Mouse (Mus musculus) CD4-positive naive resting alpha-beta T cell, adult 57 days (primary cell): Measurements from ENCODE around the gene Olfr18. TPM values are rescaled to one million over a fixed set of nuclear protein-coding genes. Genes with fewer than 3 reads are reported as not detected.

Experiments
- total RNA-seq: library from RNA; stranded (reverse); gene quantifications from one replicate; pipeline ENCODE4 v1.2.4, GENCODE M21; 2023

Olfr18 gene
- not detected for total RNA-seq

GRCm38 (mm10) chr9:20335994-20336393 lies at the start of gene Olfr18:
TSS of gene Olfr18 (minus strand) at chr9:20336094.

GRCm38 (mm10) chr9:20384532-20385342 lies 48.8 kb upstream of the Olfr18 start, which contains the start of gene Zfp560:
TSS of gene Zfp560 (minus strand) at chr9:20385177.

GRCm38 (mm10) chr9:20298232-20298631 lies 37.7 kb downstream of the Olfr18 start, which contains the start of gene Olfr873:
TSS of gene Olfr873 (plus strand) at chr9:20298532.

GRCm38 (mm10) chr9:20282051-20282450 lies 53.8 kb downstream of the Olfr18 start, which contains the start of gene Olfr39:
TSS of gene Olfr39 (plus strand) at chr9:20282351.

Other genes with a start within 250 kb of the Olfr18 start
- gene Olfr868, start 237.5 kb downstream of the Olfr18 start, total RNA-seq, result not detected
- gene Olfr869, start 207.1 kb downstream of the Olfr18 start, total RNA-seq, result not detected
- gene Olfr870, start 162.0 kb downstream of the Olfr18 start, total RNA-seq, result not detected
- not detected for gene Olfr871, start 123.9 kb downstream of the Olfr18 start, total RNA-seq
- gene Olfr872, start 99.0 kb downstream of the Olfr18 start, total RNA-seq, result not detected
- gene Olfr39, start 53.7 kb downstream of the Olfr18 start, total RNA-seq, result 0.38 TPM
- gene Olfr873, start 37.6 kb downstream of the Olfr18 start, total RNA-seq, result not detected
- gene Zfp560, start 49.1 kb upstream of the Olfr18 start, total RNA-seq, result 8.2 TPM
- 39.0 TPM for gene Zfp26, start 124.1 kb upstream of the Olfr18 start, total RNA-seq
- gene Zfp426, start 156.7 kb upstream of the Olfr18 start, total RNA-seq, result 22.4 TPM
- 34.5 TPM for gene Zfp266, start 185.3 kb upstream of the Olfr18 start, total RNA-seq
- gene Zfp846, start 245.2 kb upstream of the Olfr18 start, total RNA-seq, result 6.4 TPM